Mouse (Mus musculus): Measurements from ENCODE around the gene Thsd7b.

Thsd7b gene

GRCm38 (mm10) chr1:129272982-129273937 lies at the start of gene Thsd7b:
Thsd7b (plus strand) TSS chr1:129273302.
- DNase-seq (ENCODE audit: low read depth in 1 of 2, low spot score in 2 of 2), result no peak

GRCm38 (mm10) chr1:129244292-129244691 lies 28.8 kb upstream of the Thsd7b start:
- DNase-seq (ENCODE audit: low read depth in 1 of 2, low spot score in 2 of 2), result no peak

DNA sequence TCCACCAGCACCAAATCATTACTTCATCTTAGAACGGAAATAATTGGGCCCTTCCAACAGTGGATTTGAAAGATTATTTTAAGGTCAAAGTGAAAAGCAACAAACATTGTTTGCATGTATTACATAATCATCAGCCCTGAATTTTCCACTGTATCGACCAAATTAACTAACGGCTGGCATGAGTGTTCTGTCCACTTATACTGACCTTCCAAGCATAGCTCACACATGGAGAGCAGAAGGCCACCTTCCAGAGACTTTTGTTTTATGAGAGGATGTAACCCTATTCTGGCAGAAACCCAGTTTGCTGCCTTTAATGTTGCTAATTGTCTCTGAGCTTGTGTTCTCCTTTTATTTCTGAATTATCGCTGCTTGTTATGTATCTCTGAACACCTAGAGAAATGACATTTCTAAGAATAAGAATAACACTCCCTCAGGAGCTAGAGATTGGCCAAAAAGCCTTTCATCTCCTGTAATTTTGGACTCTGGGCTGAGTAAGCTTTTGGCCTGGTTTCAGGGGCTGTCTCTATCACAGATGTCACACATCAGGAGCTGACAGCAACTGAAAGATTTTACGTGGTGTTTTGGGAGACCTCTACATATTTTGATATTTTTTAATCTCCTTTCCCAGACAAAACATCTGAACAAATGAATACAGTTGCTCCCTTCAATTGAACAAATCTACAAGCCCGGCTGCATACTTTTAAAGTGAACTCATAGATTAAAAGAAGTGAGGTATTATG lies 22.2 kb upstream of the Thsd7b start:
- no peak for DNase-seq (ENCODE audit: low read depth in 1 of 2, low spot score in 2 of 2)

DNA sequence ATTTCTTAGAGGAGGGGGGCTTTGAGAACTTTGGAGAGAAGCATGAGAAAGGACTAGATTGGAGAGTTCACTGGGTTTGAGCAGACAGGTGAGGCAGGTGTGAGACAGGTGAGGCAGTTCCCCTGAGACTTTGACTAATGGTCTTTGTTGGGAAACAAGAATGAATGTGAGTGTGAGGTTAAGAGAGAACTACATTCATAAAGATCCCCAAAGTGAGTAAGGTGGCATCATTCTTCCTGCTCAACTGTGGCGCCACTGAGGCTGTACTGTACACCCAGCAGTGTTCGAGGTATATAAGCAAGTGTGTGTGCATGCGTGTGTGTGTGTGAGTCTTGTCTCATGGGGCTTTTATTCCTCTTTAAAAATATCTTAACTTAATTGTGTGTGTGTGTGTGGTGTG lies 6.4 kb upstream of the Thsd7b start:
- no peak for DNase-seq (ENCODE audit: low read depth in 1 of 2, low spot score in 2 of 2)

DNA sequence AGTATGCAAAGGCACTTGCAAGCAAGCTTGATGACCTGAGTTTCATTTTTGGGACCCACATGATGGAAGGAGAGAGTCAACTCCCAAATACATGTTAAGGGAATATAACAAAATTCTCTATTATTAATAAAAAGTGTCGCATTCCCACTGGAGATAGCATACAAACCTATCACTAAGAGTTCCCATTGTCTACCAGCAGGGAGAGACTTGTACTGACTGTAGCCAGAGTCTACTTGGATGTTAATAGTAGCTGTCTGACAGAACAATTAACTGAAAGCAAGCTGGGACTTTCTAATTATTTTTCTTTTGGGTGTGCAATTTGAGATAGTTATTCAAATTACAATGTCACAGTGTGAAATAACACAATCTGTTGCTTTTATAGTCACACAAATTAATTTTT lies 31.1 kb downstream of the Thsd7b start:
- DNase-seq (ENCODE audit: low read depth in 1 of 2, low spot score in 2 of 2), result no peak

GRCm38 (mm10) chr1:129324388-129324787 lies 51.3 kb downstream of the Thsd7b start:
- DNase-seq (ENCODE audit: low read depth in 1 of 2, low spot score in 2 of 2), result no peak

DNA sequence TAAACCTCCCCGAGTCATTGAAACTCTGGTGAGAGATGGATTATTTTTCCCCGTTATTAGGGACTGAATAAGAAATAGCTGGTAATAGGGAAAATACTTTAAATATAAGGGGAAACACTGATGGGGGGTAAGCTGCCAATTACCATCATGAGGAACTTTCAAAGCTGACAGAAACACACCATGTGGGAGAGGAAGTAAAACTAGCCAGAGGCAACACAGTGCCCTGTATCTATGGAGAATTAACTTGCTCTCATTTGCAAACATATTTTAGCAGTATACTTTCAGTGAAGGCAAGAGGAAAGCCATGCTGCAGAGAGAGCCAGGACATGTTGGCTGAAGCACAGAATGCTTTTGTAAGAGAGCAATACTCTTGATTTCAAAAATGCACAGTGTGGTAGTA lies 51.7 kb downstream of the Thsd7b start:
- DNase-seq (ENCODE audit: low read depth in 1 of 2, low spot score in 2 of 2), result no peak

DNA sequence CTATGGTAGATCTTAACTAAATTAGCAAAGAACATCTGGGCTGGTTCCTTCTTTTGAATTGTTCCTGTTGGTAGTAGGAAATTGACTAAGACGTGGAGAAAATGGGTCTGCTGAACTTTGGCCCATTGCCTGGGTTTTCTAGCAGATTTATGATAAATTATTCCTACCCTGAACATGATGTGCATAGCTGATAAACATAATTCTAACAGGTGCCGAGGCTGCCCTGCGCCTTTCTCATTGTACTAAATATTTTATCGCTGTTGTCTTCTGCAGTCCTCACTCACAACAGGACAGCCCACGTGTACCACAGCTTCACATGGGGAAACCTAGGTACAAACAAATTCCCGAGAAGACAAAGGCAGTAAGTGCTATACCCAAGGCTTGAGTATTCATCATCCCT lies 83.5 kb downstream of the Thsd7b start:
- DNase-seq (ENCODE audit: low read depth in 1 of 2, low spot score in 2 of 2), result no peak

DNA sequence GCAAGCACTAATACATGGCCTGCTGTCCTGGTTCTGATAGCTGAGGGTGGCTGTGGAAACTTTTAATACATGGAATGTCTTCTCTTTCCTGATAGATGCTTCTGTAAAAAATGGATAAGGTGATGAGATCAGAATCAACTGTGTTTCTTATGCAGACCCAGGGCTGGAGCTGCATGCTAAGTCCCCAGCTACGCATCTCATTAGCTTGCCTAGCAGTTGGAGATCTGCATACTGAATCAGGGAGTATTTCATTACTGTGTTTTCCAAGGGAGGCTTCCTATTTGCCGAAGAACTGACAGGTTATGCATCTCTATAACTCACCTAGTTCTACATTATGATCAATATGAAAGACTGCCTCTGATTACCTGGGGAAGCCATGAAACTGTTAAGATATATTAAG lies 84.3 kb downstream of the Thsd7b start:
- no peak for DNase-seq (ENCODE audit: low read depth in 1 of 2, low spot score in 2 of 2)

DNA sequence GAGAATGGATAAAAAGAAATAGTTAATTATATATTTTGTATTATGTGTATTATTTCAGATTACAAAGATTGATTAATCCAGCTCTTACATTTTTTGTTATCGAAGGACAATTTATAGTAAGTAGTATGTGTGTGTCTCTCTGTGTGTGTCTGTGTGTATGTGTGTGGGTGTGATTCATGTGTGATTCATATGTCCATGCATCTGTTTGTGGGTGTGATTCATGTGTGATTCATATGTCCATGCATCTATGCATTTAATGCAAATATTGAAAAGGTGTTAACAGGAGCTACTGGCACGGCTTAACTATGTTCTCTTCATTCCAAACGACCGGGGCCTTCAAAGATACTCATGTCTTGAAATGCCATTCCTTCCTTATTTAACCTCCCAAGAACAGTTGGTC lies 90.3 kb downstream of the Thsd7b start:
- DNase-seq (ENCODE audit: low read depth in 1 of 2, low spot score in 2 of 2), result no peak

DNA sequence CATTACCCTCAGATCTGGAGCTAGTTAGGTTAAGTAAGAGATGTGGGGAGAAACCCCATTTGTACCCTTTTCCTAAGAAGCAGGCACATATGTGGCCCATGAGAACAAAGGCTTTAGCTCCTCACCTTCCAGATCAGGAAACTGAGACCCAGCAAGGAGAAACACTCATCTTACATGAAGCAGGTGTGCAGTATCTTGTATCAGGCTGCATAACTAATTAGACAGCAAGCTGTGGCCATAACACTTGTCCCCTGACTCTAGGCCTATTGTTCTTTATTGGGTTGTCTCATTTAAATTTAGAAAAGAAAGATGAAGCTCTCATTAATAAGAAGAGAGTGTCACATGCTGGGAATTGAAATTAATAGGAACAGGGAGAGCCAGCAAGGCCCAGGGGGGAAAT lies 91.7 kb downstream of the Thsd7b start:
- DNase-seq (ENCODE audit: low read depth in 1 of 2, low spot score in 2 of 2), result no peak

GRCm38 (mm10) chr1:129365590-129365989 lies 92.5 kb downstream of the Thsd7b start:
- no peak for DNase-seq (ENCODE audit: low read depth in 1 of 2, low spot score in 2 of 2)

DNA sequence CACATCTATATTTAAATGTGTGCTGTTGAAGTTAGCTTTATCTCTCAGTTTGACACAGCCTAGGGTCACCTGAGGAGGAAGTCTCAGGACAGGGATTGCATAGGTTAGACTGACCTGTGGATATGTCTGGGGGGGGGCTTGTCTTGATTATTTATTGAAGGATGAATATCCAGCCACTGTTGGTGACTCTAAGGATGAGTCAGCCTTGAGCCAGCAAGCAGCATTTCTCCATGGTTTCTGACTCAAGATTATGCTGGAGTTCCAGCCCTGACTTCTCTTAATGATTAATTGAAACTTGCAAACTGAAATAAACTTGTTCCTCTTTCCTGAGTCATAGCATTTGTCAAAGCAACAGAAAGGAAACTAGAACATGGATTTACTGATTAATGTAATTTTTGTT lies 113.4 kb downstream of the Thsd7b start:
- no peak for DNase-seq (ENCODE audit: low read depth in 1 of 2, low spot score in 2 of 2)

- no peak for DNase-seq (ENCODE audit: low read depth in 1 of 2, low spot score in 2 of 2)
Observed at GRCm38 (mm10) chr1:129411584-129411983, 138.5 kb downstream of the Thsd7b start.

DNA sequence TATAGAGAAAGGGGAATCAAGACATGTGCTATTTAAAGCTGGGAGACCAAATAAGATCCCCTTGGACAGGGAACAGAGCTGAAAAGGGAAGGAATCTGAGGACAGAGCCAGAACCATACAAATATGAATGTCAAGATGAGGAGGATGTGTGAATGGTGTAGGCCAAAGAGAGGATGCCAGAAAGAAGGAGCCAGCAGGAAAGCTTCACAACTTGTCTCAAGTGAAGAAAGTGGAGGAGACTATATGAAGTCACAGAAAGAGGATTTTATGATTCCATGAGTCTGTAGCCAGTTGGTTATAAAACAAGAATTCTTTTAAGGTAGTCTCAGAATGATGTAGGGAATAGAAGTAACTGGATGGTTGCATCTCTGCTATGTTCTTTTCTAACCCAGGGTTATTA lies 148.5 kb downstream of the Thsd7b start:
- DNase-seq (ENCODE audit: low read depth in 1 of 2, low spot score in 2 of 2), result no peak

- DNase-seq (ENCODE audit: low read depth in 1 of 2, low spot score in 2 of 2), result no peak
Observed at GRCm38 (mm10) chr1:129464414-129464813, 191.3 kb downstream of the Thsd7b start.

DNA sequence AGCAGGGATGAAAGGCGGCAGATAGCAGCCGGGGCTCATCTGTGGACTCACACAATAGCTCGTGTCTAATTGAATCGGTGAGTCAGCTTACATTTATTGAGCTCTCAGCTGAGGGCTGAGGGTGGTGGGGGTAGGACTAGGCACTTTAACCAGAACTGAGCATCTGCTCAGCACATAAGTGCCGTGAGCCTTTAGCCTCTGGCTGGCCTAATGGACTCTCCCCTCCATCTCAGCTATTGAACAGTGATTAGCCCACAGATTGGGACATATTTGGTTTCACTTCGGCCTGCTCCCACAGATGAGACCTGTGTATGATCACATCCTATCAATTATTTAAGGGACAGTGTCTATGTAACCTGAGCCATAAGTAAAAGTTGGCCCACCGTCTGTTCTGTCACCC lies 200.4 kb downstream of the Thsd7b start:
- no peak for DNase-seq (ENCODE audit: low read depth in 1 of 2, low spot score in 2 of 2)

GRCm38 (mm10) chr1:129484266-129485031 lies 211.3 kb downstream of the Thsd7b start:
- DNase-seq (ENCODE audit: low read depth in 1 of 2, low spot score in 2 of 2), result no peak

- no peak for DNase-seq (ENCODE audit: low read depth in 1 of 2, low spot score in 2 of 2)
Observed at GRCm38 (mm10) chr1:129491136-129491535, 218.0 kb downstream of the Thsd7b start.

- DNase-seq (ENCODE audit: low read depth in 1 of 2, low spot score in 2 of 2), result no peak
Observed at GRCm38 (mm10) chr1:129493929-129494328, 220.8 kb downstream of the Thsd7b start.

- no peak for DNase-seq (ENCODE audit: low read depth in 1 of 2, low spot score in 2 of 2)
Observed at GRCm38 (mm10) chr1:129501707-129502106, 228.6 kb downstream of the Thsd7b start.

GRCm38 (mm10) chr1:129516379-129516778 lies 243.3 kb downstream of the Thsd7b start:
- no peak for DNase-seq (ENCODE audit: low read depth in 1 of 2, low spot score in 2 of 2)

All from monocyte, adult 2 months (primary cell).